Mouse (Mus musculus): ENCODE measurements at regions not wholly inside any gene's neighbourhood (a gene's known extent, or its start where the extent isn't known, plus 50 kb on each side); places are given as distances from the start of the nearest gene placed in this dataset.

DNA sequence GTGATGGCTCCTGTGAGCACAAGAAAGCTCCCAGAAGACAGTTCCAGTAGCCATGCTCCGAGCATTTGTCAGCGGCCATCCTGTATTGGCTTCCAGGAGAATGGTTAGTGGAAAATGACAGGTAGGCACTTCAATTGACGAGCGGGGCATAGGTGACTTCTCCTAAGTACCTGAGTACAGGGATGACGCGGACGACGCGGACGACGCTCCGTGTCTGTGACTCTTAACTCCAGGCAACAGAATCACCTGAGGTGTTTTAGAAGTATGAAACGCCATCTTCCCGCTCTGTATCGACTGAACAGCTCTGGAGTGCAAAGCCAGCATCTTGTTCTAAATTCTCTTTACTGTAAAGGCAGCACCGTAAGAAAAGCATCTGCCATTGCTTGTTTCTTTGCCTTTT is 68.4 kb upstream of the Tmco5 start:
- TF ChIP-seq GATA1 (IDR thresholded peaks at IDR 0.05; ENCODE audit: borderline replicate concordance, low read length) (no peak), FLI1 (IDR thresholded peaks at IDR 0.05; ENCODE audit: low read length) (no peak)

Data from megakaryocyte, embryonic 14.5 days (primary cell).